ENCODE assay signal across 15 mouse cellular contexts in genomic region chr2:105683771-105684410, GRCm38 (mm10). TPM values are rescaled to one million over a fixed set of nuclear protein-coding genes. Genes with fewer than 3 reads are reported as not detected.
DNase-seq lines count a peak whose midpoint lies in the region; ATAC-seq lines count a peak whose summit lies in the region.
"Had no signal": no experiment of that assay in that cellular context is flagged by ENCODE, and none has a peak within 500 bp of the region (broad histone marks: within the 10 kb centered on the region; RNA-seq: fewer than 3 reads in every experiment).

No protein-coding gene starts in this region.

- no peaks in the 10 kb centered on the region for H3K9me3 ChIP-seq in midbrain, embryonic 11.5 days (ENCODE audit: control insufficient read depth, low read length)
- H3K9me3 ChIP-seq in midbrain, embryonic 16.5 days (replicated peaks; ENCODE audit: control insufficient read depth, low read length, poor library complexity, severe bottlenecking): no peaks in the 10 kb centered on the region
- no peaks in the 10 kb centered on the region for H3K9me3 ChIP-seq in hindbrain, embryonic 10.5 days
- H3K9me3 ChIP-seq in neural tube, embryonic 12.5 days: no peaks in the 10 kb centered on the region
- H3K9me3 ChIP-seq in liver, embryonic 12.5 days (replicated peaks): no peaks in the 10 kb centered on the region
- H3K9me3 ChIP-seq: heart, embryonic 15.5 days had no signal

- 2% methylated on average over 22 of the region's 22 CpGs for WGBS in midbrain, embryonic 11.5 days
- WGBS in midbrain, embryonic 16.5 days: 7% methylated on average over 21 of the region's 22 CpGs
- 3% methylated on average over 22 of the region's 22 CpGs for WGBS in hindbrain, embryonic 10.5 days
- 9% methylated on average over 22 of the region's 22 CpGs for whole genome bisulfite sequencing in neural tube, embryonic 12.5 days
- 2% methylated on average over 22 of the region's 22 CpGs for WGBS in liver, embryonic 12.5 days (ENCODE audit: insufficient replicate concordance)

- H3K4me1 ChIP-seq in midbrain, embryonic 11.5 days (ENCODE audit: control insufficient read depth, insufficient read depth, low read length): peaks cover 19% of the 10 kb centered on the region
- no peaks in the 10 kb centered on the region for H3K4me1 ChIP-seq in midbrain, embryonic 16.5 days (ENCODE audit: control insufficient read depth, insufficient read depth, low read length)
- peaks cover 73% of the 10 kb centered on the region for H3K4me1 ChIP-seq in hindbrain, embryonic 10.5 days (replicated peaks)
- H3K4me1 ChIP-seq in neural tube, embryonic 12.5 days: peaks cover 58% of the 10 kb centered on the region
- peaks cover 9% of the 10 kb centered on the region for H3K4me1 ChIP-seq in liver, embryonic 12.5 days

- 0 out of 2 replicates have a peak overlapping the region, but pooled peaks have one; percentile 9 for H3K4me3 ChIP-seq in midbrain, embryonic 11.5 days (ENCODE audit: low read depth, low read length)
- no peak overlapping the region for H3K4me3 ChIP-seq in midbrain, embryonic 16.5 days (ENCODE audit: low read depth, low read length)
- H3K4me3 ChIP-seq in hindbrain, embryonic 10.5 days: peak overlapping the region; percentile 73
- no peak overlapping the region for H3K4me3 ChIP-seq in neural tube, embryonic 12.5 days
- H3K4me3 ChIP-seq in liver, embryonic 12.5 days: no peak overlapping the region
- H3K4me3 ChIP-seq: heart, embryonic 15.5 days; myocyte had no signal

- no peak for ATAC-seq in midbrain, embryonic 11.5 days (ENCODE audit: low FRiP score)
- no peak for ATAC-seq in midbrain, embryonic 16.5 days
- ATAC-seq in neural tube, embryonic 12.5 days (ENCODE audit: low FRiP score, low read depth): no peak
- ATAC-seq in liver, embryonic 12.5 days: no peak

- H3K4me2 ChIP-seq in midbrain, embryonic 11.5 days: peak overlapping the region; percentile 27
- no peak overlapping the region for H3K4me2 ChIP-seq in midbrain, embryonic 16.5 days (ENCODE audit: low read length)
- peak overlapping the region; percentile 72 for H3K4me2 ChIP-seq in neural tube, embryonic 12.5 days (replicated peaks)
- H3K4me2 ChIP-seq in liver, embryonic 12.5 days: no peak overlapping the region
- H3K4me2 ChIP-seq: heart, embryonic 15.5 days had no signal

- DNase-seq in midbrain, embryonic 11.5 days (ENCODE audit: low spot score, missing footprints): peak; percentile 86
- peak; percentile 64 to 70 for DNase-seq in cerebellum, postnatal 36 days
- DNase-seq in hindbrain, embryonic 10.5 days (ENCODE audit: low spot score): peak; percentile 22
- DNase-seq in yolk sac, embryonic 10.5 days (ENCODE audit: low spot score): no peak
- no peak for DNase-seq in left cerebral cortex, postnatal 10 days (ENCODE audit: extremely low spot score in 1 of 2, low spot score in 2 of 2)
- DNase-seq: gastrocnemius, postnatal 36 days; kidney, adult 2 months; layer of hippocampus, adult 9-11 months; liver; lung, postnatal 10 days had no signal

- no peak overlapping the region for H3K27ac ChIP-seq in midbrain, embryonic 11.5 days (ENCODE audit: low read depth, low read length)
- H3K27ac ChIP-seq in midbrain, embryonic 16.5 days (ENCODE audit: low read length): no peak overlapping the region
- peak overlapping the region; percentile 54; the same call in 1 of the 2 replicates for H3K27ac ChIP-seq in hindbrain, embryonic 10.5 days
- no peak overlapping the region for H3K27ac ChIP-seq in neural tube, embryonic 12.5 days
- no peak overlapping the region for H3K27ac ChIP-seq in liver, embryonic 12.5 days
- H3K27ac ChIP-seq: heart, embryonic 15.5 days had no signal

- peaks cover 92% of the 10 kb centered on the region for H3K27me3 ChIP-seq in midbrain, embryonic 11.5 days (ENCODE audit: control insufficient read depth, insufficient read depth, low read length)
- peaks cover 61% of the 10 kb centered on the region for H3K27me3 ChIP-seq in midbrain, embryonic 16.5 days (ENCODE audit: control insufficient read depth, insufficient read depth, low read depth, low read length)
- peaks cover 100% of the 10 kb centered on the region for H3K27me3 ChIP-seq in hindbrain, embryonic 10.5 days (ENCODE audit: insufficient read depth, poor library complexity, severe bottlenecking)
- peaks cover 55% of the 10 kb centered on the region for H3K27me3 ChIP-seq in neural tube, embryonic 12.5 days (replicated peaks)
- peaks cover 97% of the 10 kb centered on the region for H3K27me3 ChIP-seq in liver, embryonic 12.5 days (replicated peaks)

- intact Hi-C loops in left cerebral cortex, postnatal 10 days (cut with DNase I): loop anchor here (10.0 kb wide), 1 partner anchor 221 kb away; the partner anchor contains the start of genes Elp4 and Immp1l

- H3K9ac ChIP-seq in midbrain, embryonic 11.5 days (ENCODE audit: low read length): peak overlapping the region; percentile 24; the same call in 1 of the 2 replicates
- H3K9ac ChIP-seq in midbrain, embryonic 16.5 days (ENCODE audit: low read depth, low read length): no peak overlapping the region
- no peak overlapping the region for H3K9ac ChIP-seq in neural tube, embryonic 12.5 days
- H3K9ac ChIP-seq in liver, embryonic 12.5 days: no peak overlapping the region
- H3K9ac ChIP-seq: heart, embryonic 15.5 days had no signal

- H3K36me3 ChIP-seq in midbrain, embryonic 11.5 days (ENCODE audit: control insufficient read depth, insufficient read depth, low read length): no peaks in the 10 kb centered on the region
- no peaks in the 10 kb centered on the region for H3K36me3 ChIP-seq in midbrain, embryonic 16.5 days (ENCODE audit: control insufficient read depth, insufficient read depth, low read length)
- H3K36me3 ChIP-seq in hindbrain, embryonic 10.5 days: peaks cover 12% of the 10 kb centered on the region; the same call in 1 of the 2 replicates
- H3K36me3 ChIP-seq in neural tube, embryonic 12.5 days: no peaks in the 10 kb centered on the region
- H3K36me3 ChIP-seq in liver, embryonic 12.5 days: no peaks in the 10 kb centered on the region
- H3K36me3 ChIP-seq: heart, embryonic 15.5 days had no signal

RNA-seq across cellular contexts. Expression of gene Pax6, which starts 15.2 kb away (rescaled TPM):
- 45.5 and 45.7 TPM in 2 replicates for polyA plus RNA-seq in midbrain, embryonic 11.5 days (2014; fragmentation: Nextera tagmentation; extraction: Ambion mirVana)
- polyA plus RNA-seq in midbrain, embryonic 16.5 days (2015; fragmentation: Nextera tagmentation; extraction: Ambion mirVana): 17.4 and 25.7 TPM in 2 replicates
- 24.7 and 27.0 TPM in 2 replicates for polyA plus RNA-seq in hindbrain, embryonic 10.5 days (2016; fragmentation: Nextera tagmentation; extraction: Ambion mirVana)
- polyA plus RNA-seq in neural tube, embryonic 12.5 days (2016; fragmentation: Nextera tagmentation; extraction: Ambion mirVana): 23.8 and 25.7 TPM in 2 replicates
- 1 to 10 TPM; 7.0 to 7.5 TPM for total RNA-seq in left cerebral cortex, postnatal 10 days (2021)
- polyA plus RNA-seq in liver, embryonic 12.5 days (2016; fragmentation: Nextera tagmentation; extraction: Ambion mirVana): 0.05 TPM in 1 of 2 replicates, not detected in the other
- total RNA-seq: gastrocnemius, postnatal 36 days had no signal
- polyA plus RNA-seq: kidney, adult 2 months had no signal

Comparison
In these comparisons a context has a peak if more than half of its experiments do, and no peak if none do; other contexts are left out.
1. H3K4me2 ChIP-seq: peak in midbrain, embryonic 11.5 days (single experiment) and neural tube, embryonic 12.5 days (single experiment); none in midbrain, embryonic 16.5 days (single experiment) and liver, embryonic 12.5 days (single experiment).
2. H3K4me3 ChIP-seq: peak in midbrain, embryonic 11.5 days (single experiment) and hindbrain, embryonic 10.5 days (single experiment); none in midbrain, embryonic 16.5 days (single experiment), neural tube, embryonic 12.5 days (single experiment) and liver, embryonic 12.5 days (single experiment).
3. DNase-seq: peak in midbrain, embryonic 11.5 days (single experiment), cerebellum, postnatal 36 days (2 of 2) and hindbrain, embryonic 10.5 days (single experiment); none in yolk sac, embryonic 10.5 days (single experiment) and left cerebral cortex, postnatal 10 days (0 of 2).
4. RNA of gene Pax6, which starts 15.2 kb away (polyA plus RNA-seq): 45.5 to 45.7 TPM in midbrain, embryonic 11.5 days, 24.7 to 27.0 TPM in hindbrain, embryonic 10.5 days, 23.8 to 25.7 TPM in neural tube, embryonic 12.5 days and 17.4 to 25.7 TPM in midbrain, embryonic 16.5 days; 0.05 TPM in liver, embryonic 12.5 days; every median in the first group is over 10 times any median in the second.